13 mouse cellular contexts compared by ENCODE assay signal in genomic region chr11:69401987-69402386, GRCm38 (mm10). TPM values are rescaled to one million over a fixed set of nuclear protein-coding genes. Genes with fewer than 3 reads are reported as not detected.
DNase-seq lines count a peak whose midpoint lies in the region; ATAC-seq and TF ChIP-seq lines count a peak whose summit lies in the region.
"Had no signal": no experiment of that assay in that cellular context is flagged by ENCODE, and none has a peak within 500 bp of the region (broad histone marks: within the 10 kb centered on the region; RNA-seq: fewer than 3 reads in every experiment).

No protein-coding gene starts in this region.

- peaks cover 57% of the 10 kb centered on the region for H3K36me3 ChIP-seq in heart, embryonic 11.5 days (ENCODE audit: control insufficient read depth, insufficient read depth, low read length)
- peaks cover 79% of the 10 kb centered on the region for H3K36me3 ChIP-seq in midbrain, embryonic 10.5 days
- peaks cover 64% of the 10 kb centered on the region for H3K36me3 ChIP-seq in midbrain, postnatal 0 days (ENCODE audit: insufficient read depth, low read length)
- peaks cover 82% of the 10 kb centered on the region for H3K36me3 ChIP-seq in embryonic facial prominence, embryonic 10.5 days (replicated peaks)

- WGBS in heart, embryonic 11.5 days (ENCODE audit: insufficient replicate concordance), result 77% methylated on average over 12 of the region's 12 CpGs
- 86% methylated on average over 12 of the region's 12 CpGs for WGBS in midbrain, embryonic 10.5 days
- WGBS in midbrain, postnatal 0 days, result 85% methylated on average over 12 of the region's 12 CpGs
- 86% methylated on average over 12 of the region's 12 CpGs for WGBS in embryonic facial prominence, embryonic 10.5 days

- no peaks in the 10 kb centered on the region for H3K9me3 ChIP-seq in heart, embryonic 11.5 days (replicated peaks; ENCODE audit: control insufficient read depth, low read length)
- no peaks in the 10 kb centered on the region for H3K9me3 ChIP-seq in midbrain, embryonic 10.5 days (replicated peaks)
- no peaks in the 10 kb centered on the region for H3K9me3 ChIP-seq in midbrain, postnatal 0 days (ENCODE audit: low read length)
- H3K9me3 ChIP-seq in embryonic facial prominence, embryonic 10.5 days, result no peaks in the 10 kb centered on the region
- H3K9me3 ChIP-seq: hindbrain, embryonic 15.5 days; limb, embryonic 13.5 days; stomach, embryonic 15.5 days had no signal

- no peak overlapping the region for H3K9ac ChIP-seq in heart, embryonic 11.5 days (ENCODE audit: low read depth, low read length)
- no peak overlapping the region for H3K9ac ChIP-seq in midbrain, postnatal 0 days (replicated peaks; ENCODE audit: low read length, poor library complexity, severe bottlenecking)
- H3K9ac ChIP-seq: hindbrain, embryonic 15.5 days; limb, embryonic 13.5 days; stomach, embryonic 15.5 days had no signal

- H3K4me2 ChIP-seq in heart, embryonic 11.5 days, result no peak overlapping the region
- no peak overlapping the region for H3K4me2 ChIP-seq in midbrain, postnatal 0 days (ENCODE audit: low read depth, low read length, poor library complexity, severe bottlenecking)
- H3K4me2 ChIP-seq: hindbrain, embryonic 15.5 days; limb, embryonic 13.5 days; midbrain, embryonic 11.5 days; stomach, embryonic 15.5 days had no signal

- ATAC-seq in heart, embryonic 11.5 days (replicated peaks; ENCODE audit: insufficient number of reproducible peaks, low FRiP score, low TSS enrichment), result no peak
- no peak for ATAC-seq in midbrain, postnatal 0 days (ENCODE audit: low FRiP score)

- peak; percentile 35 for DNase-seq in cerebellum, adult 11 months
- DNase-seq in cerebellum, postnatal 14 days, result no peak
- DNase-seq in heart, adult 11 months, result peak; percentile 93
- DNase-seq in midbrain, embryonic 10.5 days (ENCODE audit: low spot score), result no peak
- no peak for DNase-seq in midbrain, postnatal 0 days (ENCODE audit: low spot score)
- DNase-seq in embryonic facial prominence, embryonic 10.5 days (ENCODE audit: low spot score), result peak; percentile 8
- no peak for DNase-seq in layer of hippocampus, adult 8-10 months (ENCODE audit: low spot score in 2 of 2)

- no peaks in the 10 kb centered on the region for H3K27me3 ChIP-seq in heart, embryonic 11.5 days (ENCODE audit: control insufficient read depth, insufficient read depth, low read length)
- H3K27me3 ChIP-seq in midbrain, embryonic 10.5 days (ENCODE audit: low read depth, poor library complexity, severe bottlenecking), result peaks cover 28% of the 10 kb centered on the region
- no peaks in the 10 kb centered on the region for H3K27me3 ChIP-seq in midbrain, postnatal 0 days (ENCODE audit: insufficient read depth, low read length)
- peaks cover 18% of the 10 kb centered on the region for H3K27me3 ChIP-seq in embryonic facial prominence, embryonic 10.5 days (replicated peaks; ENCODE audit: low read depth, poor library complexity, severe bottlenecking)
- H3K27me3 ChIP-seq: hindbrain, embryonic 15.5 days; limb, embryonic 13.5 days; stomach, embryonic 15.5 days had no signal

- H3K4me1 ChIP-seq in heart, embryonic 11.5 days (ENCODE audit: control insufficient read depth, insufficient read depth, low read length), result peaks cover 32% of the 10 kb centered on the region
- peaks cover 49% of the 10 kb centered on the region for H3K4me1 ChIP-seq in midbrain, embryonic 10.5 days
- no peaks in the 10 kb centered on the region for H3K4me1 ChIP-seq in midbrain, postnatal 0 days (ENCODE audit: insufficient read depth, low read length)
- peaks cover 47% of the 10 kb centered on the region for H3K4me1 ChIP-seq in embryonic facial prominence, embryonic 10.5 days

- H3K27ac ChIP-seq in heart, embryonic 11.5 days (ENCODE audit: low read depth, low read length), result no peak overlapping the region
- H3K27ac ChIP-seq in midbrain, embryonic 10.5 days (replicated peaks), result no peak overlapping the region
- no peak overlapping the region for H3K27ac ChIP-seq in midbrain, postnatal 0 days (ENCODE audit: low read depth, low read length)
- H3K27ac ChIP-seq in embryonic facial prominence, embryonic 10.5 days (replicated peaks), result no peak overlapping the region
- H3K27ac ChIP-seq: hindbrain, embryonic 15.5 days; limb, embryonic 13.5 days; stomach, embryonic 15.5 days had no signal

- H3K4me3 ChIP-seq in heart, embryonic 11.5 days (ENCODE audit: low read depth, low read length), result no peak overlapping the region
- H3K4me3 ChIP-seq in midbrain, embryonic 10.5 days, result peak overlapping the region; percentile 11; the same call in 1 of the 2 replicates
- H3K4me3 ChIP-seq in midbrain, postnatal 0 days (ENCODE audit: low read depth, low read length), result no peak overlapping the region
- no peak overlapping the region for H3K4me3 ChIP-seq in embryonic facial prominence, embryonic 10.5 days
- H3K4me3 ChIP-seq: hindbrain, embryonic 15.5 days; left cerebral cortex, adult 2 months; limb, embryonic 13.5 days; stomach, embryonic 15.5 days had no signal

- TF ChIP-seq CTCF in midbrain, postnatal 0 days (IDR thresholded peaks at IDR 0.05), result no peak

RNA-seq across cellular contexts. Expression of gene Tmem88, which starts 4.0 kb away (rescaled TPM):
- polyA plus RNA-seq in heart, embryonic 11.5 days (2014; fragmentation: Nextera tagmentation; extraction: Ambion mirVana), result 30.5 and 31.7 TPM in 2 replicates
- 16.9 and 21.4 TPM in 2 replicates for polyA plus RNA-seq in midbrain, embryonic 10.5 days (2016; fragmentation: Nextera tagmentation; extraction: Ambion mirVana)
- total RNA-seq in midbrain, postnatal 0 days (2014; rRNA removed), result 4.4 and 5.7 TPM in 2 replicates
- polyA plus RNA-seq in midbrain, postnatal 0 days (2015; fragmentation: Nextera tagmentation; extraction: Ambion mirVana), result 5.8 and 6.3 TPM in 2 replicates
- 19.8 and 23.1 TPM in 2 replicates for polyA plus RNA-seq in embryonic facial prominence, embryonic 10.5 days (2016; fragmentation: Nextera tagmentation; extraction: Ambion mirVana)
- total RNA-seq in layer of hippocampus, adult 8-10 months (2022), result 1 to 10 TPM; 2.2 to 2.8 (median 2.5) TPM

RNA-seq across cellular contexts. Expression of gene Cyb5d1, which starts 6.6 kb away (rescaled TPM):
- 19.6 and 25.0 TPM in 2 replicates for polyA plus RNA-seq in heart, embryonic 11.5 days (2014; fragmentation: Nextera tagmentation; extraction: Ambion mirVana)
- 50.4 and 57.3 TPM in 2 replicates for polyA plus RNA-seq in midbrain, embryonic 10.5 days (2016; fragmentation: Nextera tagmentation; extraction: Ambion mirVana)
- 16.5 and 22.6 TPM in 2 replicates for total RNA-seq in midbrain, postnatal 0 days (2014; rRNA removed)
- polyA plus RNA-seq in midbrain, postnatal 0 days (2015; fragmentation: Nextera tagmentation; extraction: Ambion mirVana), result 18.2 and 18.8 TPM in 2 replicates
- polyA plus RNA-seq in embryonic facial prominence, embryonic 10.5 days (2016; fragmentation: Nextera tagmentation; extraction: Ambion mirVana), result 49.3 and 50.2 TPM in 2 replicates
- total RNA-seq in layer of hippocampus, adult 8-10 months (2022), result 10 to 100 TPM; 37.5 to 51.2 (median 46.5) TPM

RNA-seq across cellular contexts. Expression of gene Naa38, which starts 6.7 kb away (rescaled TPM):
- 166 and 170 TPM in 2 replicates for polyA plus RNA-seq in heart, embryonic 11.5 days (2014; fragmentation: Nextera tagmentation; extraction: Ambion mirVana)
- polyA plus RNA-seq in midbrain, embryonic 10.5 days (2016; fragmentation: Nextera tagmentation; extraction: Ambion mirVana), result 145 and 146 TPM in 2 replicates
- total RNA-seq in midbrain, postnatal 0 days (2014; rRNA removed), result 32.6 and 95.9 TPM in 2 replicates
- 120 and 147 TPM in 2 replicates for polyA plus RNA-seq in midbrain, postnatal 0 days (2015; fragmentation: Nextera tagmentation; extraction: Ambion mirVana)
- polyA plus RNA-seq in embryonic facial prominence, embryonic 10.5 days (2016; fragmentation: Nextera tagmentation; extraction: Ambion mirVana), result 136 and 137 TPM in 2 replicates
- 100 to 1,000 TPM; 101 to 126 (median 111) TPM for total RNA-seq in layer of hippocampus, adult 8-10 months (2022)

RNA-seq across cellular contexts. Expression of gene Kdm6b, which starts 11.5 kb away (rescaled TPM):
- polyA plus RNA-seq in heart, embryonic 11.5 days (2014; fragmentation: Nextera tagmentation; extraction: Ambion mirVana), result 21.5 and 25.1 TPM in 2 replicates
- polyA plus RNA-seq in midbrain, embryonic 10.5 days (2016; fragmentation: Nextera tagmentation; extraction: Ambion mirVana), result 31.8 and 37.1 TPM in 2 replicates
- 12.1 and 14.5 TPM in 2 replicates for total RNA-seq in midbrain, postnatal 0 days (2014; rRNA removed)
- polyA plus RNA-seq in midbrain, postnatal 0 days (2015; fragmentation: Nextera tagmentation; extraction: Ambion mirVana), result 18.9 and 22.7 TPM in 2 replicates
- polyA plus RNA-seq in embryonic facial prominence, embryonic 10.5 days (2016; fragmentation: Nextera tagmentation; extraction: Ambion mirVana), result 39.8 and 39.9 TPM in 2 replicates
- total RNA-seq in layer of hippocampus, adult 8-10 months (2022), result 10 to 100 TPM; 32.3 to 36.4 (median 34.8) TPM

RNA-seq across cellular contexts. Expression of gene Chd3, which starts 32.8 kb away (rescaled TPM):
- 15.5 and 21.8 TPM in 2 replicates for polyA plus RNA-seq in heart, embryonic 11.5 days (2014; fragmentation: Nextera tagmentation; extraction: Ambion mirVana)
- polyA plus RNA-seq in midbrain, embryonic 10.5 days (2016; fragmentation: Nextera tagmentation; extraction: Ambion mirVana), result 41.7 and 50.6 TPM in 2 replicates
- total RNA-seq in midbrain, postnatal 0 days (2014; rRNA removed), result 284 and 298 TPM in 2 replicates
- polyA plus RNA-seq in midbrain, postnatal 0 days (2015; fragmentation: Nextera tagmentation; extraction: Ambion mirVana), result 51.6 and 58.9 TPM in 2 replicates
- 46.2 and 55.9 TPM in 2 replicates for polyA plus RNA-seq in embryonic facial prominence, embryonic 10.5 days (2016; fragmentation: Nextera tagmentation; extraction: Ambion mirVana)
- 100 to 1,000 TPM; 435 to 510 (median 495) TPM for total RNA-seq in layer of hippocampus, adult 8-10 months (2022)

Comparison
In these comparisons a context has a peak if more than half of its experiments do, and no peak if none do; other contexts are left out.
1. DNase-seq: peak in cerebellum, adult 11 months (single experiment), heart, adult 11 months (single experiment) and embryonic facial prominence, embryonic 10.5 days (single experiment); none in cerebellum, postnatal 14 days (0 of 2), midbrain, embryonic 10.5 days (single experiment), midbrain, postnatal 0 days (single experiment) and layer of hippocampus, adult 8-10 months (0 of 2).